Mouse (Mus musculus): ENCODE data around the gene 2310034G01Rik. TPM values are rescaled to one million over a fixed set of nuclear protein-coding genes. Genes with fewer than 3 reads are reported as not detected.

The 2310034G01Rik gene
- total and polyA plus RNA-seq, 3 experiments = 0.34 to 0.66 (median 0.43) TPM

- TF ChIP-seq CTCF (IDR thresholded peaks at IDR 0.05) (no peak), EP300 (IDR thresholded peaks at IDR 0.05; ENCODE audit: insufficient read depth, low read depth, low read length) (no peak), POLR2A (IDR thresholded peaks at IDR 0.05; ENCODE audit: insufficient read depth, low read depth, low read length) (no peak)
- Histone ChIP-seq H3K79me2 (replicated peaks; ENCODE audit: control insufficient read depth, insufficient read depth, low read length) (no peaks in the 10 kb centered on the region), H3K27me3 (ENCODE audit: control insufficient read depth, insufficient read depth, low read length) (peaks cover 17% of the 10 kb centered on the region), H3K4me1 (ENCODE audit: control insufficient read depth, insufficient read depth, low read length) (peaks cover under 1% of the 10 kb centered on the region; the same call in 1 of the 2 replicates), H3K27ac (no peak overlapping the region), H3K36me3 (ENCODE audit: control insufficient read depth, insufficient read depth, low read length) (no peaks in the 10 kb centered on the region), H3K4me3 (no peak overlapping the region), H3K9ac (ENCODE audit: low read depth, low read length) (no peak overlapping the region)
- DNase-seq = no peak
- intact Hi-C loops (cut with DNase I) = no loop called here
- 87% methylated on average over 9 of the region's 9 CpGs for WGBS
Measured at GRCm38 (mm10) chr19:46313116-46313515, 37.0 kb downstream of the 2310034G01Rik start.

GRCm38 (mm10) chr19:46312566-46312965 lies 37.5 kb downstream of the 2310034G01Rik start:
- peak in 1 of 2 experiments; percentile 16 for DNase-seq
- Histone ChIP-seq H3K27me3 (ENCODE audit: control insufficient read depth, insufficient read depth, low read length) (peaks cover 15% of the 10 kb centered on the region), H3K9ac (ENCODE audit: low read depth, low read length) (no peak overlapping the region), H3K4me1 (ENCODE audit: control insufficient read depth, insufficient read depth, low read length) (no peaks in the 10 kb centered on the region), H3K4me3 (no peak overlapping the region), H3K79me2 (replicated peaks; ENCODE audit: control insufficient read depth, insufficient read depth, low read length) (no peaks in the 10 kb centered on the region), H3K27ac (no peak overlapping the region), H3K36me3 (ENCODE audit: control insufficient read depth, insufficient read depth, low read length) (no peaks in the 10 kb centered on the region)
- WGBS = 93% methylated on average over 21 of the region's 21 CpGs
- TF ChIP-seq POLR2A (IDR thresholded peaks at IDR 0.05; ENCODE audit: insufficient read depth, low read depth, low read length) (no peak), EP300 (IDR thresholded peaks at IDR 0.05; ENCODE audit: insufficient read depth, low read depth, low read length) (no peak), CTCF (IDR thresholded peaks at IDR 0.05) (no peak)
- intact Hi-C loops (cut with DNase I) = no loop called here

GRCm38 (mm10) chr19:46311341-46311740 lies 38.8 kb downstream of the 2310034G01Rik start:
- no peaks in the 10 kb centered on the region for H3K4me1 ChIP-seq (ENCODE audit: control insufficient read depth, insufficient read depth, low read length)
- H3K79me2 ChIP-seq (replicated peaks; ENCODE audit: control insufficient read depth, insufficient read depth, low read length) = no peaks in the 10 kb centered on the region
- intact Hi-C loops (cut with DNase I) = no loop called here
- peaks cover 6% of the 10 kb centered on the region for H3K27me3 ChIP-seq (ENCODE audit: control insufficient read depth, insufficient read depth, low read length)
- H3K9ac ChIP-seq (ENCODE audit: low read depth, low read length) = no peak overlapping the region
- no peak overlapping the region for H3K4me3 ChIP-seq
- H3K27ac ChIP-seq = no peak overlapping the region
- TF ChIP-seq EP300 (IDR thresholded peaks at IDR 0.05; ENCODE audit: insufficient read depth, low read depth, low read length) (no peak), POLR2A (IDR thresholded peaks at IDR 0.05; ENCODE audit: insufficient read depth, low read depth, low read length) (no peak)
- H3K36me3 ChIP-seq (ENCODE audit: control insufficient read depth, insufficient read depth, low read length) = no peaks in the 10 kb centered on the region
- 91% methylated on average over 9 of the region's 9 CpGs for WGBS
- no peak for DNase-seq

GRCm38 (mm10) chr19:46310312-46310865 lies 39.7 kb downstream of the 2310034G01Rik start:
- H3K27me3 ChIP-seq (ENCODE audit: control insufficient read depth, insufficient read depth, low read length) = peaks cover 1% of the 10 kb centered on the region; the same call in 1 of the 2 replicates
- intact Hi-C loops (cut with DNase I) = no loop called here
- H3K9ac ChIP-seq (ENCODE audit: low read depth, low read length) = no peak overlapping the region
- H3K27ac ChIP-seq = no peak overlapping the region
- H3K36me3 ChIP-seq (ENCODE audit: control insufficient read depth, insufficient read depth, low read length) = no peaks in the 10 kb centered on the region
- H3K4me1 ChIP-seq (ENCODE audit: control insufficient read depth, insufficient read depth, low read length) = no peaks in the 10 kb centered on the region
- peak in 1 of 2 experiments; percentile 1 for DNase-seq
- no peak for TF ChIP-seq EP300 (IDR thresholded peaks at IDR 0.05; ENCODE audit: insufficient read depth, low read depth, low read length)
- no peak for TF ChIP-seq POLR2A (IDR thresholded peaks at IDR 0.05; ENCODE audit: insufficient read depth, low read depth, low read length)
- no peak for TF ChIP-seq CTCF (IDR thresholded peaks at IDR 0.05)
- no peaks in the 10 kb centered on the region for H3K79me2 ChIP-seq (replicated peaks; ENCODE audit: control insufficient read depth, insufficient read depth, low read length)
- WGBS = 96% methylated on average over 10 of the region's 12 CpGs
- no peak overlapping the region for H3K4me3 ChIP-seq

- Histone ChIP-seq H3K9ac (ENCODE audit: low read depth, low read length) (no peak overlapping the region), H3K36me3 (ENCODE audit: control insufficient read depth, insufficient read depth, low read length) (no peaks in the 10 kb centered on the region), H3K79me2 (replicated peaks; ENCODE audit: control insufficient read depth, insufficient read depth, low read length) (no peaks in the 10 kb centered on the region), H3K27me3 (ENCODE audit: control insufficient read depth, insufficient read depth, low read length) (no peaks in the 10 kb centered on the region), H3K4me1 (ENCODE audit: control insufficient read depth, insufficient read depth, low read length) (no peaks in the 10 kb centered on the region), H3K4me3 (no peak overlapping the region), H3K27ac (no peak overlapping the region)
- DNase-seq = peak in 1 of 2 experiments; percentile 21
- WGBS = 86% methylated on average over 21 of the region's 21 CpGs
- intact Hi-C loops (cut with DNase I) = loop anchor here (2.0 to 10.0 kb wide), 2 partner anchors 135 to 175 kb away; no protein-coding TSS in a partner anchor
- TF ChIP-seq EP300 (IDR thresholded peaks at IDR 0.05; ENCODE audit: insufficient read depth, low read depth, low read length) (no peak), POLR2A (IDR thresholded peaks at IDR 0.05; ENCODE audit: insufficient read depth, low read depth, low read length) (no peak), CTCF (IDR thresholded peaks at IDR 0.05) (no peak)
Measured at GRCm38 (mm10) chr19:46309651-46310305, 40.3 kb downstream of the 2310034G01Rik start.
